Mouse (Mus musculus): ENCODE results near the gene Ptov1.

The Ptov1 gene

GRCm38 (mm10) chr7:44816470-44817021, 53.0 kb downstream of the Ptov1 start, which contains the start of gene Atf5:
TSS of gene Atf5 (minus strand) at chr7:44816658.
- in situ Hi-C loops (cut with MboI, MseI): loop anchor here in 1 of 2 experiments (5.0 kb wide), 1 partner anchor 69 kb away; the partner anchor contains the start of gene Vrk3

GRCm38 (mm10) chr7:44815721-44816469, 53.7 kb downstream of the Ptov1 start, which contains the start of the genes Nup62 and Il4i1:
TSS of gene Nup62 (plus strand) at chr7:44816088.
TSS of gene Il4i1 (plus strand) at chr7:44816387.
- in situ Hi-C loops (cut with MboI, MseI): loop anchor here in 1 of 2 experiments (5.0 kb wide), 1 partner anchor 69 kb away; the partner anchor contains the start of gene Vrk3

GRCm38 (mm10) chr7:44814952-44815553, 54.5 kb downstream of the Ptov1 start:
- in situ Hi-C loops (cut with MboI, MseI): loop anchor here in 1 of 2 experiments (5.0 kb wide), 1 partner anchor 68 kb away; the partner anchor contains the start of gene Vrk3

- in situ Hi-C loops (cut with MboI, MseI): no loop called here
Observed at GRCm38 (mm10) chr7:44814423-44814822, 55.2 kb downstream of the Ptov1 start.

GRCm38 (mm10) chr7:44813985-44814384, 55.6 kb downstream of the Ptov1 start:
- in situ Hi-C loops (cut with MboI, MseI): no loop called here
